Mouse (Mus musculus): ENCODE measurements around the gene Mcur1.

Gene Mcur1

DNA sequence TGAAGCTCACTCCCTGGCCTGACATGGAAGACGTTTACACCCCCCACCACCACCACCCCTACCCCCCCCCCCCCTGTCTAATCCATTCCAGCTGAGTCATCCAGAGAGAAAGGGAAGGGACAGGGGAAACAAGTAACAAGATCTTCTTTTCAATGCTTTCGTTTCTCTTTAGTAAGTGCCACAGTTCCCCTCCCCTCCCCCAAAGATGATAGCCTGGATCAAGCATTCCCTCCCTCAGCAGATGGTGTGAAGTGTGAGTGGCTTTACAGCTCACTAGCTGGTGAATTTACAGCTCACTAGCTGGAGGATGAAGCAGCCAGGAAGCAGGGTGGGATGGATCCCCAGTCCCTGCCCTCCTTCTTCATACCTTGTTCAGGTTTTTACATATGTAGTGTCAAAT lies 63.3 kb downstream of the Mcur1 start:
- in situ Hi-C loops (cut with MboI, MseI), result no loop called here

DNA sequence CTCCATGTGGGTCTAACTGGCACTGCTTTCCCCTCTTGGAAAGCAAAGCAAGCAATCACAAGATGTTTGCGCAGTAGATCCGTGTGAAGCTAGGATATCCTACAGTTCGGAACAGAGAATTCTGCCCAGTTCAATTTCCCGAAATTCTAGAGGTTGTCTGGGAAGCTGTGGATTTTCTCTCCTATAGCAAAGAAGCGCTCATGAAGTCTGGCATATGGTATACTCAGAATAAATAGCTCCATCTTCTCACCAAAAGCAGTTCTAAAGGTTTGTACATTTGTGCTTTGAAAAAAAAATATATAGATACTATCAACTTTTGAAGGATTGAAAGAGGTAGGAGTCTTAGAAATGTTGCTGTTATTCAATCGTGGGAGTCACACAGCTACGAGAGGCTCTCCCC lies 64.3 kb downstream of the Mcur1 start:
- in situ Hi-C loops (cut with MboI, MseI), result no loop called here

DNA sequence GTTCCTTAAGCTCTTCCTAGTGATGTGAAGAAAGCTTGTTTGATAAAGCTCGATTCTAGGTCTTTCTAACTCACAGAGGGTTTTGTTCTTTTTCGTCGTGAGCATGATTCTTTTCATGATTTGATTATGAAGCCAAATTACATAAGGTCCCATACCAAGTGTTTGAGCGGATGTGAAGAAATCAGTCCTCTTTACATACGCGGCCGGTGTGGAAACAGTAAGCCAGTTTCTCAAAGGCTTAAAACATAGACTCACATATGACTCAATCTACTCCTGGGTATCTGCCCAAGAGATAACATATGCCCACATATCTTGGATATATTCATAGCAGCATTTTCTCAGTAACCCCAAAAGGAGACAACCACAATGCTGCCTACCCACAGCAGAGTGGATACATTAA lies 66.3 kb downstream of the Mcur1 start:
- in situ Hi-C loops (cut with MboI, MseI), result no loop called here

DNA sequence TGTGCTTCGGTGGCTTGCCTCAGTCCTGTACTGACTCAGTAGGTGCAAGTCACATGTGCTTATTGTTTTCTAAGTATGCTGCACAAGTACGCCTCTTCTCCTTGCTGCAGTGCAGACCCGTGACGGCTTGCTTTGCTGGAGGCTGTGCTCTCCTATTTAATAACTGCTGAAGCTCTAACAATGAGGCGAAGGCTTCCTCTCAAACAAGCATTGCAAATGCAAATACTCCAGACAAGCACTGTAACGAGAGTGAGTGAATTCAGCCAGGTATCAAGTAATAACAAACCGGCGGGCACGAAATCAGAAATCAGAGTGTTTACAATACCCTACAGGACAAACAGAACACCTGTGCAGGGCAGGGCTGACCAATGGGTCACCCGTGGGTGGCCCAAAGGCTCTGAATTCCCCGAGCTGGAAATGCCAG lies 66.9 kb downstream of the Mcur1 start:
- in situ Hi-C loops (cut with MboI, MseI), result no loop called here
